Mouse (Mus musculus) lung, embryonic 16.5 days (tissue): ENCODE data around the gene Gm42372. TPM values are rescaled to one million over a fixed set of nuclear protein-coding genes. Genes with fewer than 3 reads are reported as not detected.

Source experiments
- ATAC-seq: fragments of 200-750 bp; cut with Nextera tagmentation; 2 replicates; pipeline ENCODE4 v1.8.0; 2017; ENCODE audit warnings: low read depth, mild to moderate bottlenecking, moderate library complexity
- H3K27ac ChIP-seq: fragments of 300-500 bp; sonication (generic); 2 replicates; pipeline ENCODE4 v1.5.1; 2014; ENCODE audit warnings: mild to moderate bottlenecking, control low read depth, low read length
- H3K27me3 ChIP-seq: fragments of 300-500 bp; sonication (generic); 2 replicates; pipeline ENCODE4 v1.6.1; 2014; ENCODE audit warnings: low read depth, low read length, mixed read lengths; ENCODE audit not compliant: control insufficient read depth, insufficient read depth
- H3K36me3 ChIP-seq: fragments of 300-500 bp; sonication (generic); 2 replicates; pipeline ENCODE4 v1.6.1; 2014; ENCODE audit warnings: low read length; ENCODE audit not compliant: control insufficient read depth, insufficient read depth
- H3K4me1 ChIP-seq: fragments of 300-500 bp; sonication (generic); replicated peaks from 2 replicates; pipeline ENCODE4 v1.6.1; 2014; ENCODE audit warnings: low read length, mixed read lengths; ENCODE audit not compliant: control insufficient read depth, insufficient read depth
- H3K4me2 ChIP-seq: fragments of 300-500 bp; sonication (generic); 2 replicates; pipeline ENCODE4 v1.6.1; 2014; ENCODE audit warnings: low read depth, low read length, control low read depth
- H3K4me3 ChIP-seq: fragments of 300-500 bp; sonication (generic); 2 replicates; pipeline ENCODE4 v1.5.1; 2014; ENCODE audit warnings: mild to moderate bottlenecking, low read length, control low read depth
- H3K9ac ChIP-seq: fragments of 300-500 bp; sonication (generic); 2 replicates; pipeline ENCODE4 v1.6.1; 2014; ENCODE audit warnings: low read length, control low read depth
- H3K9me3 ChIP-seq: fragments of 300-500 bp; sonication (generic); 2 replicates; pipeline ENCODE4 v1.6.1; 2016; ENCODE audit warnings: low read length; ENCODE audit not compliant: control insufficient read depth
- WGBS: fragments of 180-500 bp; shearing (Covaris S2); extraction: QIAGEN DNeasy Blood & Tissue Kit; methylation state at CpG from one replicate; pipeline ENCODE4 v1.1.7; 2014; 5-methylcytosine and 5-hydroxymethylcytosine counted together
- polyA plus RNA-seq: library from polyadenylated mRNA; unstranded; fragments of >200 nt; fragmentation: Nextera tagmentation; extraction: Ambion mirVana; gene quantifications from 2 replicates; pipeline ENCODE4 v1.2.1, GENCODE M21; 2015

Gm42372 gene
- polyA plus RNA-seq, 1 experiment from 2014 or later, result 0.15 TPM

GRCm38 (mm10) chr7:16980348-16980747 lies 2.5 kb upstream of the Gm42372 start:
- Histone ChIP-seq H3K9ac (peak overlapping the region; percentile 12; the same call in 1 of the 2 replicates), H3K4me1 (peaks cover 4% of the 10 kb centered on the region), H3K4me2 (peak overlapping the region; percentile 48), H3K27ac (peak overlapping the region; percentile 56), H3K9me3 (no peaks in the 10 kb centered on the region), H3K4me3 (peak overlapping the region; percentile 25), H3K36me3 (no peaks in the 10 kb centered on the region), H3K27me3 (no peaks in the 10 kb centered on the region)
- ATAC-seq, result peak; percentile 84
- WGBS, result 2% methylated on average over 12 of the region's 12 CpGs

GRCm38 (mm10) chr7:16987541-16988149 lies 4.8 kb downstream of the Gm42372 start:
- WGBS, result 42% methylated on average over 7 of the region's 7 CpGs
- H3K9me3 ChIP-seq, result no peaks in the 10 kb centered on the region
- H3K4me3 ChIP-seq, result no peak overlapping the region
- peak overlapping the region; percentile 15; the same call in 1 of the 2 replicates for H3K27ac ChIP-seq
- ATAC-seq, result no peak
- H3K27me3 ChIP-seq, result no peaks in the 10 kb centered on the region
- no peak overlapping the region for H3K4me2 ChIP-seq
- no peaks in the 10 kb centered on the region for H3K36me3 ChIP-seq
- H3K9ac ChIP-seq, result no peak overlapping the region
- H3K4me1 ChIP-seq, result peaks cover 22% of the 10 kb centered on the region

- H3K4me2 ChIP-seq, result no peak overlapping the region
- H3K36me3 ChIP-seq, result no peaks in the 10 kb centered on the region
- H3K4me1 ChIP-seq, result peaks cover 25% of the 10 kb centered on the region
- H3K27ac ChIP-seq, result peak overlapping the region; percentile 15; the same call in 1 of the 2 replicates
- H3K9me3 ChIP-seq, result no peaks in the 10 kb centered on the region
- WGBS, result 37% methylated on average over 3 of the region's 3 CpGs
- H3K4me3 ChIP-seq, result no peak overlapping the region
- H3K27me3 ChIP-seq, result no peaks in the 10 kb centered on the region
- no peak overlapping the region for H3K9ac ChIP-seq
- ATAC-seq, result peak; percentile 32
These were observed 5.5 kb downstream of the Gm42372 start for GRCm38 (mm10) chr7:16988405-16988804.

- Histone ChIP-seq H3K9ac (peak overlapping the region; percentile 49), H3K27ac (peak overlapping the region; percentile 75), H3K4me3 (no peak overlapping the region), H3K36me3 (no peaks in the 10 kb centered on the region), H3K4me1 (peaks cover 30% of the 10 kb centered on the region), H3K27me3 (no peaks in the 10 kb centered on the region), H3K9me3 (no peaks in the 10 kb centered on the region), H3K4me2 (peak overlapping the region; percentile 3; the same call in 1 of the 2 replicates)
- WGBS, result 23% methylated on average over 15 of the region's 15 CpGs
- ATAC-seq, result no peak
These were observed 7.3 kb downstream of the Gm42372 start for GRCm38 (mm10) chr7:16990006-16990744.

- H3K9me3 ChIP-seq, result no peaks in the 10 kb centered on the region
- H3K4me3 ChIP-seq, result no peak overlapping the region
- peak overlapping the region; percentile 6 for H3K9ac ChIP-seq
- no peaks in the 10 kb centered on the region for H3K27me3 ChIP-seq
- peak; percentile 72 for ATAC-seq
- WGBS, result 34% methylated on average over 18 of the region's 18 CpGs
- H3K4me1 ChIP-seq, result peaks cover 44% of the 10 kb centered on the region
- peak overlapping the region; percentile 3; the same call in 1 of the 2 replicates for H3K4me2 ChIP-seq
- no peaks in the 10 kb centered on the region for H3K36me3 ChIP-seq
- H3K27ac ChIP-seq, result peak overlapping the region; percentile 91
These were observed 9.0 kb downstream of the Gm42372 start for GRCm38 (mm10) chr7:16991681-16992450.

GRCm38 (mm10) chr7:16992451-16992807 lies 9.5 kb downstream of the Gm42372 start, which contains the start of gene Ccdc8:
Gene Ccdc8, plus strand, starts transcription at chr7:16992708.
- Histone ChIP-seq H3K36me3 (no peaks in the 10 kb centered on the region; the same call in 1 of the 2 replicates), H3K4me3 (peak within 1 kb of the TSS; percentile 77), H3K4me1 (peaks cover 47% of the 10 kb centered on the region), H3K9ac (peak within 1 kb of the TSS; percentile 84), H3K4me2 (peak within 1 kb of the TSS; percentile 85), H3K9me3 (no peaks in the 10 kb centered on the region), H3K27me3 (no peaks in the 10 kb centered on the region), H3K27ac (peak within 1 kb of the TSS; percentile 91)
- ATAC-seq, result no peak
- 85% methylated on average over 5 of the region's 5 CpGs for WGBS

GRCm38 (mm10) chr7:16993651-16994399 lies 10.9 kb downstream of the Gm42372 start:
- peaks cover 48% of the 10 kb centered on the region for H3K4me1 ChIP-seq
- peak overlapping the region; percentile 77 for H3K4me3 ChIP-seq
- H3K4me2 ChIP-seq, result peak overlapping the region; percentile 85
- under 1% methylated on average over 27 of the region's 27 CpGs for WGBS
- no peaks in the 10 kb centered on the region for H3K9me3 ChIP-seq
- ATAC-seq, result peak; percentile 95
- H3K27me3 ChIP-seq, result no peaks in the 10 kb centered on the region
- peaks cover 2% of the 10 kb centered on the region for H3K36me3 ChIP-seq
- peak overlapping the region; percentile 91 for H3K27ac ChIP-seq
- peak overlapping the region; percentile 84 for H3K9ac ChIP-seq

- peak overlapping the region; percentile 77 for H3K4me3 ChIP-seq
- ATAC-seq, result no peak
- WGBS, result 3% methylated on average over 20 of the region's 20 CpGs
- peaks cover 53% of the 10 kb centered on the region for H3K4me1 ChIP-seq
- no peaks in the 10 kb centered on the region for H3K9me3 ChIP-seq
- H3K27ac ChIP-seq, result peak overlapping the region; percentile 91
- H3K4me2 ChIP-seq, result peak overlapping the region; percentile 85
- peak overlapping the region; percentile 84 for H3K9ac ChIP-seq
- H3K27me3 ChIP-seq, result no peaks in the 10 kb centered on the region
- peaks cover 5% of the 10 kb centered on the region for H3K36me3 ChIP-seq
These were observed 11.5 kb downstream of the Gm42372 start for GRCm38 (mm10) chr7:16994400-16994799.
